Mouse (Mus musculus) C2C12 (cell line): ENCODE results near the gene Ttll6. TPM values are rescaled to one million over a fixed set of nuclear protein-coding genes. Genes with fewer than 3 reads are reported as not detected.

Experiments used
- H3K27me3 ChIP-seq: one replicate; pipeline ENCODE4 v1.6.1; 2011; ENCODE audit not compliant: control insufficient read depth, insufficient read depth, insufficient read length
- H3K36me3 ChIP-seq: one replicate; pipeline ENCODE4 v1.6.1; 2011; ENCODE audit not compliant: control insufficient read depth, insufficient read depth
- H3K4me3 ChIP-seq: one replicate; pipeline ENCODE4 v1.5.1; 2011; ENCODE audit warnings: mild to moderate bottlenecking, control low read depth; ENCODE audit not compliant: poor library complexity, insufficient read depth, severe bottlenecking
- H3K79me2 ChIP-seq: one replicate; pipeline ENCODE4 v1.6.1; 2011; ENCODE audit not compliant: control insufficient read depth, insufficient read depth
- H3K79me3 ChIP-seq: one replicate; pipeline ENCODE4 v1.6.1; 2011; ENCODE audit warnings: low read depth, control low read depth
- H3ac ChIP-seq: one replicate; pipeline ENCODE3; 2011; ENCODE audit warnings: low read depth; ENCODE audit not compliant: control insufficient read depth, insufficient read length
- CEBPB ChIP-seq: IDR thresholded peaks from one replicate; pipeline ENCODE4 v1.6.1; 2011; ENCODE audit warnings: low read depth, mild to moderate bottlenecking, control low read depth, moderate library complexity
- CTCF ChIP-seq: IDR thresholded peaks from one replicate; pipeline ENCODE4 v1.5.1; 2011; ENCODE audit not compliant: control insufficient read depth, insufficient read depth, insufficient read length
- FOSL1 ChIP-seq: IDR thresholded peaks from one replicate; pipeline ENCODE4 v1.8.0; 2011; ENCODE audit warnings: mild to moderate bottlenecking, low read length; ENCODE audit not compliant: poor library complexity, insufficient read depth, severe bottlenecking
- MAX ChIP-seq: IDR thresholded peaks from one replicate; pipeline ENCODE4 v1.6.1; 2011; ENCODE audit warnings: mild to moderate bottlenecking, control low read depth
- MYOD1 ChIP-seq: IDR thresholded peaks from one replicate; pipeline ENCODE4 v1.6.1; 2011; ENCODE audit warnings: low read depth; ENCODE audit not compliant: control insufficient read depth, insufficient read length
- MYOG ChIP-seq: IDR thresholded peaks from one replicate; pipeline ENCODE4 v1.6.1; 2011; ENCODE audit not compliant: control insufficient read depth, insufficient read length; ENCODE audit errors: extremely low read depth
- USF1 ChIP-seq: IDR thresholded peaks from one replicate; pipeline ENCODE4 v1.6.1; 2011; ENCODE audit warnings: low read depth, mild to moderate bottlenecking, control low read depth, moderate library complexity
- polyA plus RNA-seq: library from polyadenylated mRNA; unstranded; fragments of >200 nt; fragmentation: generic; extraction: Trizol; gene quantifications from one replicate; pipeline ENCODE4 v1.2.1, GENCODE M21; 2012; ENCODE audit warnings: missing spikeins

Gene Ttll6
- polyA plus RNA-seq, 1 experiment: 0.01 TPM

GRCm38 (mm10) chr11:96124052-96124914, 9.3 kb upstream of the Ttll6 start:
- peak overlapping the region; percentile 80 for H3ac ChIP-seq
- H3K36me3 ChIP-seq: no peaks in the 10 kb centered on the region
- H3K79me3 ChIP-seq: no peaks in the 10 kb centered on the region
- no peaks in the 10 kb centered on the region for H3K79me2 ChIP-seq
- peak overlapping the region; percentile 15 for H3K4me3 ChIP-seq
- TF ChIP-seq FOSL1 (no peak), CTCF (no peak), MYOG (no peak), CEBPB (no peak), USF1 (no peak), MAX (no peak), MYOD1 (no peak)
- H3K27me3 ChIP-seq: no peaks in the 10 kb centered on the region

DNA sequence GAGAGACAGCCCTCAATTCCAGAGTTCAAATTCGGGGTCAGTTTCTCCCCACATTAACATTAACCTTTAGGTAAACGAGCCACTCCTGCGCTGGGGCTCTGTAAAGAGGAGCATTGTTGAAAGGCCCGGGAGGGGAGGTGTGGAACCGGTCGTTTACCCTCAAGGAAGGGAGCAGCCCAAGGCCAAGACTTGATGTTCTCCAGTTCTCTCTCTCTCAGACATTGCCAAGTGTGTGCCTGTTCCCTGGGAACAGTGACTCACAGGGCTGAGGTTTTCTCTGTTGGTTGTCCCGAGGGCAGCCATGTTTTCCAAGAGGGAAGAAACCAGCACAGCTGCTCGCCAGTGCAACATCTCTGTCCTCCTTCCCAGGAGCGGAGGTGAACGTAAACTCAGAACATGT, 3.0 kb upstream of the Ttll6 start:
- Histone ChIP-seq H3K36me3 (no peaks in the 10 kb centered on the region), H3K4me3 (no peak overlapping the region), H3K79me2 (no peaks in the 10 kb centered on the region), H3K27me3 (peaks cover 11% of the 10 kb centered on the region), H3ac (no peak overlapping the region), H3K79me3 (no peaks in the 10 kb centered on the region)
- TF ChIP-seq CEBPB (no peak), MYOG (no peak), CTCF (no peak), USF1 (no peak), MAX (no peak), FOSL1 (no peak), MYOD1 (no peak)

DNA sequence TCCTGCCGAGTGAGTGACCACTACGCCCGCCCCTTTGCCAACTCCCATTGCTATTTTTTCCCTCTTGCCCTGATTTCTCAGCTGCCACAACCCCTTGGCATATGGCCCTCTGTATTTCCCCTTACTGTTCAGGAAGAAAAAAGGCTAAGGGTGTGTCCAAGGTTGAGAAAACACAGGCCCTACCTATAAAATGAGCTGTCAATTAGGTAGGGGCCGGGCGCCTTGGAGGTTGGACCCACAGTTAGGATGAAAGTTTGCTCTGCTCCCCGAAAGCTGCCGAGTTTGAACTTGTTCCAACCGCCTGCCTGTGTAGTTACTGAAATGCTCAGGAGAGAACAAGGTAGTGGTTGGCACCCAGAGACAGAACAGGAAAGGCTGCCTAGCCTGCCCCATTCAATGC, 2.3 kb downstream of the Ttll6 start:
- Histone ChIP-seq H3K36me3 (no peaks in the 10 kb centered on the region), H3K79me3 (no peaks in the 10 kb centered on the region), H3ac (no peak overlapping the region), H3K4me3 (no peak overlapping the region), H3K79me2 (no peaks in the 10 kb centered on the region), H3K27me3 (peaks cover 15% of the 10 kb centered on the region)
- TF ChIP-seq CEBPB (no peak), MYOG (no peak), FOSL1 (no peak), MYOD1 (no peak), CTCF (no peak), USF1 (no peak), MAX (no peak)

DNA sequence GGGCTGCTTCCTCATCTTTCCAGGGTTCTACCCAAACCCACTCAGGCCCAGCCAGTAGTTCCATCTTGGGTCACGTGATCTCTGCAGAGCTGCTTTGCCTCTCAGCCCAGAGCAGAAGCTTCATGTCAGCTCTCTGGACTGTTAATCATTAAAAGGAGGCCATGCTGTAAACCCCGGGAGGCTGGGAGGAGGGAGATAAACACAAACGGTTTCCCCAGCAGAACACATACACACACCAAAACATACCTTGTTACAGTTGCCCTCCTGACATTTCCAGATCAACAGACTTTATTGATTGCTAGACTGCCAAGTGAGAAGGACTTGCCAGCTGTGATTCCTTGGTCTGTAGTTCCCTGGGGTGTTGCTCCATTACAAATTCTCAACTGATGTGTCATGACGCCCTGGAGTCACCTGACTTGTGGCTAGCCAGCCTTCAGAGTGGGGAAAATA, 7.2 kb downstream of the Ttll6 start:
- TF ChIP-seq MAX (no peak), MYOG (no peak), FOSL1 (no peak), CEBPB (peak; percentile 89), USF1 (peak; percentile 89), MYOD1 (peak; percentile 73), CTCF (no peak)
- Histone ChIP-seq H3K36me3 (no peaks in the 10 kb centered on the region), H3K4me3 (no peak overlapping the region), H3K79me2 (no peaks in the 10 kb centered on the region), H3K27me3 (peaks cover 5% of the 10 kb centered on the region), H3K79me3 (no peaks in the 10 kb centered on the region), H3ac (no peak overlapping the region)

DNA sequence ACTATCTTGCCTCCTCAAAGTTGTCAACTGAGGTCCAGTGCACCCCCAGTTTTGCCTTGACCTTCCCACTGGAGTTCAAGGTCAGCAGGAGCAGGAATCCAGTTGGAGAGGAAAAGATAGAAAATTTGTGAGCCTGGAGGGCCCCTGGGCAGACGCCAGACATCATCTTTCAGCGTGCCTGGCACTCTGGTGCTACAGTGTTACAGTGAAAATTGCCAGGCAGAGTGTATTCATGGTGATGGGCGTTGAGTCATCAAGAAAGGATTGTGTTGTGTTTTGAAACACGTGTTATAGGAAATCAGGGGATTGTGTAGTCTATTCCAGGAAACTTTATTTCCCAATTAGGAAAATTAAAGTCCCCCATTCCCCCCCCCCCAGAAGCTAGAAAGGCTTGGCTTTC, 10.2 kb downstream of the Ttll6 start:
- Histone ChIP-seq H3K79me2 (no peaks in the 10 kb centered on the region), H3K4me3 (no peak overlapping the region), H3K27me3 (peaks cover 19% of the 10 kb centered on the region), H3K36me3 (no peaks in the 10 kb centered on the region), H3ac (no peak overlapping the region), H3K79me3 (no peaks in the 10 kb centered on the region)
- no peak for TF ChIP-seq USF1
- TF ChIP-seq MYOD1: no peak
- no peak for TF ChIP-seq CEBPB
- no peak for TF ChIP-seq FOSL1
- TF ChIP-seq MYOG: no peak
- TF ChIP-seq CTCF: no peak
- TF ChIP-seq MAX: no peak
